Mouse (Mus musculus) midbrain, embryonic 15.5 days (tissue): Measurements from ENCODE around the gene Cpe. TPM values are rescaled to one million over a fixed set of nuclear protein-coding genes. Genes with fewer than 3 reads are reported as not detected.

Experiments used
- ATAC-seq: fragments of 200-750 bp; cut with Nextera tagmentation; replicated peaks from 2 replicates; pipeline ENCODE4 v1.8.0; 2017; ENCODE audit warnings: moderate TSS enrichment
- H3K27ac ChIP-seq: fragments of 300-500 bp; sonication (generic); 2 replicates; pipeline ENCODE4 v1.5.1; 2015; ENCODE audit warnings: mild to moderate bottlenecking, inconsistent platforms
- H3K27me3 ChIP-seq: fragments of 300-500 bp; sonication (generic); replicated peaks from 2 replicates; pipeline ENCODE4 v1.6.1; 2015; ENCODE audit warnings: inconsistent platforms
- H3K36me3 ChIP-seq: fragments of 300-500 bp; sonication (generic); replicated peaks from 2 replicates; pipeline ENCODE4 v1.6.1; 2015; ENCODE audit warnings: inconsistent platforms
- H3K4me1 ChIP-seq: fragments of 300-500 bp; sonication (generic); 2 replicates; pipeline ENCODE4 v1.6.1; 2015; ENCODE audit warnings: inconsistent platforms
- H3K4me2 ChIP-seq: fragments of 300-500 bp; sonication (generic); 2 replicates; pipeline ENCODE4 v1.6.1; 2015; ENCODE audit warnings: inconsistent platforms, mild to moderate bottlenecking, moderate library complexity
- H3K4me3 ChIP-seq: fragments of 300-500 bp; sonication (generic); 2 replicates; pipeline ENCODE4 v1.5.1; 2015; ENCODE audit warnings: mild to moderate bottlenecking, inconsistent platforms
- H3K9ac ChIP-seq: fragments of 300-500 bp; sonication (generic); 2 replicates; pipeline ENCODE4 v1.6.1; 2015; ENCODE audit warnings: mild to moderate bottlenecking, inconsistent platforms
- H3K9me3 ChIP-seq: fragments of 300-500 bp; sonication (generic); 2 replicates; pipeline ENCODE4 v1.6.1; 2016; ENCODE audit warnings: inconsistent platforms
- WGBS: fragments of 180-500 bp; shearing (Covaris S2); methylation state at CpG from one replicate; pipeline ENCODE4 v1.1.7; 2015; ENCODE audit warnings: mixed read lengths; 5-methylcytosine and 5-hydroxymethylcytosine counted together
- polyA plus RNA-seq: library from polyadenylated mRNA; unstranded; fragments of >200 nt; fragmentation: Nextera tagmentation; extraction: Ambion mirVana; gene quantifications from 2 replicates; pipeline ENCODE4 v1.2.1, GENCODE M21; 2015

The Cpe gene
- polyA plus RNA-seq, 1 experiment from 2014 or later = 862 TPM

DNA sequence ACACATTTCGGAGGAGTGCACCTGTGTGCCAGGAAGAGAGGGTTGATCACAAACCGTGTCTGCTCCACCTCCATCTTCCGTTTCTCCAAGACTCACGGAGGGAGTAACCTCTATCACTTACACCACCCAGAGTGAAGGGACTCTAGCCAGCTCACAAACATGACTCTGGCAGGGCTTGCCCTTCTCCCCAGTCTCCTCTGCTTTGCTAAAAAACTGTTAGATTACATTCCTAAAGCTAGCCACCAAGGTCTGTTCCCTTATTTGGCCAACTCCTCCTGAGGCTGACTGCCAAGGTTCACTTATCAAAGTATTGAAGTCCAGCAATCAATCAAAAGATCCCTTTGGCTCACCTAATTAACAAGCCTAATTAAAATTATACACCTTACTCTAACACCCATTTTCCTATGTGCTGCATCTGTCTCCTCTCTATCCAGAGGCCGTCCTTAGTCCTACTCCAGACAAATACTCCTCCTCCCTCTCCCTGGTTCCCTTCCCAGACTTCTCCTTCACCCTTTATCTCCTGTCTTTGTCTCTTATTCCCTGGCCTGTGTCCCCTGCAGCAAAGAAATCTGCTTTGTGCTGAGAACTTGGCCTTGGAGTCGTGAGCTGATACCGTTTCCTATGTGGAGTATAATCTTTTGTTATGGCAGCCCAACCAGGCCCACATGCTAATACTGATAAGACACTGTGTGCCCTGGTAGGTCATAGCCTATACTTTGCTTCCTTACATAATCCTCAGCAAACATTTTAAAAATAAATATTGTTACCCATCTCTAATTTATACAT is 72.3 kb downstream of the Cpe start:
- Histone ChIP-seq H3K9me3 (no peaks in the 10 kb centered on the region), H3K9ac (no peak overlapping the region), H3K4me3 (no peak overlapping the region), H3K27ac (0 out of 2 replicates have a peak overlapping the region, but pooled peaks have one; percentile 36), H3K27me3 (no peaks in the 10 kb centered on the region), H3K36me3 (peaks cover 11% of the 10 kb centered on the region; the same call in 1 of the 2 replicates), H3K4me2 (no peak overlapping the region), H3K4me1 (peaks cover 29% of the 10 kb centered on the region)
- no peak for ATAC-seq
- WGBS = 62% methylated on average over 7 of the region's 7 CpGs

DNA sequence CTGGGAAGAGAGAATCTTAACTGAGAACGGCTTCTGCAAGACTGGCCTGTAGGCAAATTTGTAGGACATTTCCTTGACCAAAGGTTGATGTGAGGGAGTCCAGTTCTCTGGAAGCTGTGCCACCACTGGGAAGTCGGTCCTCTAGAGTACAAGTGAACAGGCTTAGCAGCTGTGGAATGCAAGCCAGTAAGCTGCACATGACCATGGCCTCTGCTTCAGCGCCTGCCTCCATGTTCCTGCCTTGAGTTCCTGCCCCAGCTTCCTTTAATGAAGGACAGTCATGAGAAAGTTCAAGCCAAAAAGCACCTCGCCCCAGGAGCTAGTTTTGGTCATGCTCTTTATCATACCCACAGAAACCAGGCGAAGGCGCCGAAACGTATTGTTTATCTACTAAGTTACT is 73.2 kb downstream of the Cpe start:
- ATAC-seq = no peak
- Histone ChIP-seq H3K4me3 (no peak overlapping the region), H3K9ac (no peak overlapping the region), H3K9me3 (no peaks in the 10 kb centered on the region), H3K4me1 (peaks cover 23% of the 10 kb centered on the region), H3K27ac (no peak overlapping the region), H3K36me3 (peaks cover 11% of the 10 kb centered on the region; the same call in 1 of the 2 replicates), H3K27me3 (no peaks in the 10 kb centered on the region), H3K4me2 (no peak overlapping the region)
- 93% methylated on average over 8 of the region's 8 CpGs for WGBS

DNA sequence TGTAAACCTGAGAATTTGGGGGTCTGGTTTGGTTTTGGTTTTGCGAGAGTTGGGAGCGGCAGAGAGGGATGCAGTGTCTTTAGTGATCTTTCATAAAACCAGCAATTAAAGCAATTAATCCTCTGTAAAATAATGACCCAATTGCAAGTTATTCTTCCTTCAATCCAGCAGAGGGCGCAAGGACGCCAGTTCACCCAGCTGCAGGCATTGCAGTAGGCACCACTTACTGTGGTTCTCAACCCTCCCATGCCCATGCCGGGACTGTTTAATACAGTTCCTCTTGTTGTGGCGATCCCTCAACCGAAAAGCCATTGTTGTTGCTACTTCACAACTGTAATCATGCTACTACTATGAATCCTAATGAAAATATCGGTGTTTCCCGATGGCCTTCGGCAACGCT is 74.2 kb downstream of the Cpe start:
- WGBS = 48% methylated on average over 11 of the region's 11 CpGs
- no peak overlapping the region for H3K9ac ChIP-seq
- ATAC-seq = peak; percentile 77
- no peaks in the 10 kb centered on the region for H3K27me3 ChIP-seq
- H3K9me3 ChIP-seq = no peaks in the 10 kb centered on the region
- H3K4me2 ChIP-seq = no peak overlapping the region
- H3K36me3 ChIP-seq = peaks cover 11% of the 10 kb centered on the region; the same call in 1 of the 2 replicates
- no peak overlapping the region for H3K4me3 ChIP-seq
- H3K4me1 ChIP-seq = peaks cover 20% of the 10 kb centered on the region
- no peak overlapping the region for H3K27ac ChIP-seq

DNA sequence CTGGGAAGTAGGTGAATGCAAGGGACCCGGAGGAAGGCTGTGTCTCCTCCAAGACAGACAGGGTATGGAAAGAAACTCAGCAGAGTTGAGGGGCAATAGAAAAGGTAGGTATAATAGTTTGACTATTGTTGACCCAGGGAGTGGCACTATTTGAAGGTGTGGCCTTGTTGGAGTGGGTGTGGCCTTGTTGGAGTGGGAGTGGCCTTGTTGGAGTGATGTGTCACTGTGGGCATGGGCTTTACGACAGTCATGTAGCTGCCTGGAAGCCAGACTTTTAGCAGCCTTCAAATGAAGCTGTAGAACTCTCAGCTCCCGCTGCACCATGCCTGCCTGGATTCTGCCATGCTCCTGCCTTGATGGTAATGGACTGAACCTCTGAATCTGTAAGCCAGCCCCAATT is 76.3 kb downstream of the Cpe start:
- Histone ChIP-seq H3K4me1 (peaks cover 16% of the 10 kb centered on the region), H3K4me2 (no peak overlapping the region), H3K9me3 (no peaks in the 10 kb centered on the region), H3K9ac (no peak overlapping the region), H3K4me3 (no peak overlapping the region), H3K27me3 (no peaks in the 10 kb centered on the region), H3K27ac (no peak overlapping the region), H3K36me3 (peaks cover 11% of the 10 kb centered on the region; the same call in 1 of the 2 replicates)
- 91% methylated on average over 3 of the region's 3 CpGs for WGBS
- no peak for ATAC-seq

DNA sequence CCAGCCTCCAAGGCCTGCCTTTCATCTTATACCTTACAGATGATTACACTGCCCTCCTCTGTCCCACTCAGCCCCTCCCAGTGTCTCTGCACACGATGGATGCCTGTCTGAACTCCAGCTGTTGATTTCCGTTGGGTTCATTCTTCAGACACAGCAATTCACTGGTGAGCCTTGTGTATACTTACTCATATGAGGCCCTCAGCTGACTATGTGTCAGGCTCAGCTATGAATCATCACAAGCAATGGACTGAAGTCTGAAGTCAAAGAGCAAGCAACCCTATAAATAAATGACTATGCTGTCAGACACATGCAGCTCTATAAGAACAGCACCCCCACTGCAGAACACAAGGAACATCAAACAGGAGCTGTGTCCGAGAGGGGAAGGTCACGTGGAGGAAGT is 77.4 kb downstream of the Cpe start:
- no peak for ATAC-seq
- peaks cover 8% of the 10 kb centered on the region; the same call in 1 of the 2 replicates for H3K4me1 ChIP-seq
- H3K4me2 ChIP-seq = no peak overlapping the region
- H3K27ac ChIP-seq = no peak overlapping the region
- no peak overlapping the region for H3K4me3 ChIP-seq
- peaks cover 11% of the 10 kb centered on the region; the same call in 1 of the 2 replicates for H3K36me3 ChIP-seq
- WGBS = 94% methylated on average over 4 of the region's 4 CpGs
- H3K9me3 ChIP-seq = no peaks in the 10 kb centered on the region
- no peak overlapping the region for H3K9ac ChIP-seq
- H3K27me3 ChIP-seq = no peaks in the 10 kb centered on the region

DNA sequence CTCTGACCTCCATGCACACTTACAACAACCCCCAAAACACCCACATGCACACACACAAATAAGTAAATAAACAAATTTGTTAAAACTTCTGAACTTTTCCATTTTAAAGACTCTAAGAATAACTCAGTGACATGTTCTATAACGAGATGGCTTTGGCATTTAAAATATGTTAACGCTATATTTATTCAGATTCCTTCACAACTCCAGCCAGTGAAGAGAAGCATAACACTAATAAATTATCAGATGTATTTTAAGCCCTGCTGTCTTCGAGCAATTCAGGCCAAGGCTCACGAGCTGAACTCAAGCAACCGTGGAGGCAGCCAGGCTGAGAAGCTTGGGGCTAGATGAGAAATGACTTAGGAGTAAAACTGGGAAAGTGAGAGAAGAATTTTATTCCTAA is 79.2 kb downstream of the Cpe start:
- H3K9me3 ChIP-seq = no peaks in the 10 kb centered on the region
- ATAC-seq = no peak
- H3K9ac ChIP-seq = no peak overlapping the region
- no peak overlapping the region for H3K27ac ChIP-seq
- no peak overlapping the region for H3K4me2 ChIP-seq
- no peak overlapping the region for H3K4me3 ChIP-seq
- no peaks in the 10 kb centered on the region for H3K27me3 ChIP-seq
- H3K4me1 ChIP-seq = 0 out of 2 replicates have a peak, but pooled peaks cover under 1% of the 10 kb centered on the region
- 85% methylated on average over 5 of the region's 5 CpGs for WGBS
- peaks cover 11% of the 10 kb centered on the region; the same call in 1 of the 2 replicates for H3K36me3 ChIP-seq

DNA sequence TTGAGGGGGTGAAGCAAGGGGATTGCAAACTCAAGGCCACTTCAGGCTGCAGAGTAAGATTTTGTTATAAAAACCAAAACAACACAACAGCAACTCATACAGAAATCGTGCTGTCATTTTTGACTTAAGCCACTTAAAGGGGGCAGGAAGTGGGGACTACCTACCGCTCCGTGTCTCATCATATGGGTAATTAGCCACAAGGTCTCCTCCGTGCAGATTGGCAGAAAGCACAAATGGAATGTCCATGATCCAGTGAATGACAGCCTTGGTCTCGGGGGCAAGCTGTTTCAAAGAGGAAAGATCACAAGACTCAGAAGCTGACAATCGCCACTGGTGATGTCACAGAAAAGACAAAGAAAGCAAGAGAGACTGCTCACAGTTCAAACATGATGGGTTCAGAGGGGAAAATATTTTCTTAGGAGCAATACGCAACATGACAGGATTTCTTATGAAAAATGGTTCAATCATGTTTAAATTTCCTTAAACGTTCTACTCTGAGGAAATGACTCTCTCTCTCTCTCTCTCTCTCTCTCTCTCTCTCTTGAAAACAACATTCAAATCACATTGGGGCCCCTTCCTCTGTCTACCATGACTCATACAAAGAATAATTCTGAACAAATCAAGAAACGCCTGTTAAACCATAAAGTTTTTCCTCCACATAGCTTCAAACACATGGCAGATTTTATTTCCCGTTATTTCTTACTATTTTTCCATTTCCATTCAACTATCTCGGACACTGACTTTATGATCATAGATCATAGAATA is 81.5 kb downstream of the Cpe start:
- peaks cover 2% of the 10 kb centered on the region; the same call in 1 of the 2 replicates for H3K36me3 ChIP-seq
- ATAC-seq = no peak; the same call in 1 of the 2 replicates
- WGBS = 65% methylated on average over 11 of the region's 11 CpGs

DNA sequence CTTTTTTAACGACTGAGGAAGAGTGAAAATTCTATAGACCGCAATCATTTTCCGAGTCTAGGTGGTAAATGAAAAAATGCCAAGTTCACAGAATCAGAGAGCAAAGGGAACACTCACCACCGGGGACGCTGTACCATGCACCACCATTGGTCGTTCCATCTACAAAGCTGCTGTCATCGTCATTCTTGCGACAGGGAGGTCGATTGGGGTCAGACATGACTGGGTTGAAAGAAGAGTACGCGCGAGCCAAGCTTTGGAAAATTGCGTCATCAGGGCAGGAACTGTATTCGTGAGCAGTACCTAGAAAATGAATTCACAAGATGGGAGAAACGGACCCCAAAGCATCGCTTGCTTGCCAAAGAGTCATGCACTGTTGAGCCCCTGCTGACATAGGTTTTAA is 83.9 kb downstream of the Cpe start:
- no peaks in the 10 kb centered on the region for H3K4me1 ChIP-seq

More for the DNA sequence above, 81.5 kb downstream of the Cpe start:
- Histone ChIP-seq H3K4me1 (no peaks in the 10 kb centered on the region), H3K27me3 (no peaks in the 10 kb centered on the region), H3K9ac (no peak overlapping the region), H3K4me2 (no peak overlapping the region), H3K4me3 (no peak overlapping the region), H3K27ac (no peak overlapping the region), H3K9me3 (no peaks in the 10 kb centered on the region)

DNA sequence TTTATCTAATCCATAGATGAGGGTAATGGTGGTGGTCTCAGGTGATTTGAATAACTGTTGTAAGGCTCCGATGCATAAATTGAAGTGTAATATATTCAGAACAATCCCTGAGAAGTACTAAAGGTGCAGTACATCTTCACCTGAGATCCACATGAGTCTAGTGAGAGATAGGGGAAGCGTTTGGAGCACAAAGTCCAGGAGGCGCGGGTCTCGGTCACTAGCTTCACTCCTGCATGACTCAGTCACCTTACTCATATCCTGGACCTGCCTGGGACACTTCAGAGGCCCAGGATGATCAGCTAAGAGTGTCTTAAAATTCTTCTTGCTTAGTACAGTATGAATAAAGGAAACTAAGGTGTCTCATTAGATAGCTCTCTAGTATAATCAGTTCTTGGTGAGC is 86.8 kb downstream of the Cpe start:
- Histone ChIP-seq H3K9me3 (no peaks in the 10 kb centered on the region), H3K36me3 (peaks cover 29% of the 10 kb centered on the region), H3K9ac (no peak overlapping the region), H3K27me3 (no peaks in the 10 kb centered on the region), H3K4me1 (no peaks in the 10 kb centered on the region), H3K27ac (no peak overlapping the region), H3K4me3 (no peak overlapping the region), H3K4me2 (no peak overlapping the region)
- WGBS = 98% methylated on average over 5 of the region's 5 CpGs
- no peak for ATAC-seq

More for the DNA sequence above, 83.9 kb downstream of the Cpe start:
- no peak overlapping the region for H3K4me3 ChIP-seq
- no peak overlapping the region for H3K9ac ChIP-seq
- peaks cover 13% of the 10 kb centered on the region for H3K36me3 ChIP-seq
- no peak overlapping the region for H3K27ac ChIP-seq
- no peak for ATAC-seq
- no peak overlapping the region for H3K4me2 ChIP-seq
- no peaks in the 10 kb centered on the region for H3K9me3 ChIP-seq
- H3K27me3 ChIP-seq = no peaks in the 10 kb centered on the region
- 92% methylated on average over 16 of the region's 16 CpGs for WGBS

DNA sequence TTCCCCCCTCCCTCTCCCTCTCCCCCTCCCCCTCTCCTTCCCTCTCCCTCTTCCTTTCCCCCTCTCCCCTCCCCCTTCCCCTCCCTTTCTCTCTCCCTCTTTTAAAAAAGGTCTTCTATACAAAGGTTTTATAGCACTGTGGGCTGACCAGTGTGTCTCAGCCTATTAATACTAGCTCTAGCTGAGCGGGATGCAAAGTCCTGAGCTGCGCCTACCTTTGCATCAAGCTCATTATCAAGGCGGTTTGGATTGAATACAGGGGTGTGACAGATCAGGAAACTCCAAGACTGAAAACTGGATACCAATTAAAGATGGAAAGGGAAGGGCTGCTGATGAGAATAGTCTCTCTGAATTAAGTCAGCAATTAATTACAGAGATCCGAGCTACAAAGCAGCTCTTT is 94.6 kb downstream of the Cpe start:
- H3K9me3 ChIP-seq = no peaks in the 10 kb centered on the region
- H3K36me3 ChIP-seq = peaks cover 31% of the 10 kb centered on the region
- H3K27ac ChIP-seq = no peak overlapping the region
- H3K9ac ChIP-seq = no peak overlapping the region
- WGBS = 69% methylated on average over 4 of the region's 4 CpGs
- H3K27me3 ChIP-seq = no peaks in the 10 kb centered on the region
- no peak overlapping the region for H3K4me2 ChIP-seq
- H3K4me3 ChIP-seq = no peak overlapping the region
- no peak for ATAC-seq
- H3K4me1 ChIP-seq = no peaks in the 10 kb centered on the region

DNA sequence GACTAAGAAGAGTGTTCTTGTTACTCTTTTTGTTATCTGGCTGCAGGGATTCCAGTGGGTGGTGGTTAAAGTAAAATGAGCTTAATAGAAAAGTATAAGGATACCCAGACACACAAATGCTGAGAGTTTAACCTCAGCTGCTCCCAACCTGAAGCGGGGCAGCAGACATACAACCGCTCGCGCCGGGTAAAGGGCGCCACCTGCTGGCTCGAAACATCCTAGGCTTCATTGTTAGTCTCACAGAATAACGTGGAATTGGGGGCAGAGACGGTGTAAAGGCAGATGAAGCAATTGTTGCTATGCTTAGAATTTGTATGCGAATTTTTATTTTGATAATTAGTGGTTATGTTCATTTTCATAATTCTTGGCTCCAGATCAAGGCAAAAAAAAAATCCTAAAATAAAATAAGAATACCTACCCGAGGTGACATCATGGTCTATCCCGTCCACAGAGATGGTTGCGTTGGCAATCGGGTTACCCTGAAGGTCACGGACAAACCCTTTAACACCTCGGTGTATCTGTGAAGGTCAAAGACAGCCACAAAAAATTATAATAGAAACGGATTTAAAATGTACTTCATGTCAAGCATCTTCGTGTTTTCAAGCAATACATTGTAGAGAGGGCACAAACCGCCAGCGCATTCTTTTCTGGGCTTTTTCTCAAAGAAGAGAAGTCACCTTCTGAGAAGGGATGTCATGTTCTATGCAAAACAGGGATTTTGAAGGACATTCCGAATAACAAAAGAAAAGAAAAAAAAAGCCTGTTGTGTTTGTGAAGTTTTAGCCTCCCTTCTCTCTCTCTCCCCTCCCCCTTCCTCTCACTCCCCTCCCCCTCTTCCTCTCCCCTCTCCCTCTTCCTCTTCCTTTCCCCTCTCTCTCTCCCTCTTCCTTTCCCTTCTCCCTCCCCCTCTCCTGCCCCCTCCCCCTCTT is 95.5 kb downstream of the Cpe start:
- Histone ChIP-seq H3K9me3 (no peaks in the 10 kb centered on the region), H3K4me3 (no peak overlapping the region), H3K9ac (no peak overlapping the region), H3K4me1 (no peaks in the 10 kb centered on the region), H3K36me3 (peaks cover 28% of the 10 kb centered on the region), H3K27me3 (no peaks in the 10 kb centered on the region), H3K27ac (no peak overlapping the region), H3K4me2 (no peak overlapping the region)
- ATAC-seq = peak; percentile 76
- WGBS = 40% methylated on average over 21 of the region's 21 CpGs

DNA sequence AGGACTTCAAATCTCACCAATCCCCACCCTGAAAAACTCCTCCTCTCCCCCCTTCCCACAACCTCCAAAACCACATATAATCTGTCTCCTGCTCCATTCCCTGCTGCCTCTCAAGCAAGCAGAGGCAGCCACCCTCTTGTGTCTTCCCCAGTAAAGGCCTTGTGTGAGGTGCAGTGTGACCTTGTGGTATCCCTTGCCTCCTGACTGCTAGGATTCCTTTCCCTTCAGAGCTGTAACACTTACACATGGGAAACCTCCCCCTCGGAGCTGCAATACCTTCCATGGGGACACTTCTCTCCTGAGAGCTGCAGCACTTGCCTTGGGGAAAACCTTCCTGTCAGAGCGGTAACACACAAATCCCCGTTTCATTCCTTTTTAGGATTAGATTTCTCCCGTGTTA is 96.5 kb downstream of the Cpe start:
- ATAC-seq = no peak
- no peak overlapping the region for H3K4me3 ChIP-seq
- H3K9ac ChIP-seq = no peak overlapping the region
- no peaks in the 10 kb centered on the region for H3K9me3 ChIP-seq
- no peak overlapping the region for H3K27ac ChIP-seq
- no peaks in the 10 kb centered on the region for H3K4me1 ChIP-seq
- no peaks in the 10 kb centered on the region for H3K27me3 ChIP-seq
- 76% methylated on average over 4 of the region's 4 CpGs for whole genome bisulfite sequencing
- no peak overlapping the region for H3K4me2 ChIP-seq
- H3K36me3 ChIP-seq = peaks cover 29% of the 10 kb centered on the region
